Comparison of ENCODE assay signal across 19 mouse cellular contexts in the genomic region with DNA sequence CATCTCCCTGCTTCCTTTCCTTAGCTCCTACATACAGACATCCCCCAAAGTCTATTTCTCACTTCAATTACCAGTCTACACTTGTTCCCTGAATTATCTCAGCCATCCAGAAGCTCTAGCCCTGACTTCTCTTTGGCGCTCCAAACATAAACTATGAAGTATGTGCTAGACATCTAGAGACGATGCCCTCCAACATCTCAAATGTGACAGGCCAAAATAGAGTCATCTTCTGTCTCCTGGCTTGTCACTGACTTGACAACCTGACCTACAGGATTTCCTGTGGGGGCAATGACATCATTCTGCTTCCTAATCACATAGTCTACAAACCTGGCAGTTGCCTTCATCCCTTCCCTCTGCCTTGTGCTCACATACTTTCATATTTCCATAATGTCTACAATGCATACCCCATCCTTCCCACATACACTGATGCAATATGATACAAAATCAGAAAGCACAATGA.
DNase-seq lines count a peak whose midpoint lies in the region; ATAC-seq lines count a peak whose summit lies in the region.
"Had no signal": no experiment of that assay in that cellular context is flagged by ENCODE, and none has a peak within 500 bp of the region (broad histone marks: within the 10 kb centered on the region; RNA-seq: fewer than 3 reads in every experiment).

No protein-coding gene starts in this region.

- peak; percentile 37 for DNase-seq in 416B (ENCODE audit: low read depth)
- peak; percentile 58 for DNase-seq in CD4-positive, CD25-positive, alpha-beta regulatory T cell, adult 2 months (ENCODE audit: low read depth, low spot score)
- DNase-seq in c-Kit-positive CD71-negative TER-119-negative erythroid progenitor cells, embryonic 14.5 days (ENCODE audit: low read depth), result peak; percentile 32
- no peak for DNase-seq in layer of hippocampus, adult 9-10 months (ENCODE audit: low spot score)
- DNase-seq in kidney, postnatal 25 days, result no peak
- DNase-seq in ovary, postnatal 36 days (ENCODE audit: low spot score), result no peak
- DNase-seq: adrenal gland, adult 2 months; cerebellum, adult 8-10 months; cerebellum, postnatal 36 days; gastrocnemius, postnatal 36 days; heart, postnatal 36 days; lung, embryonic 14.5 days; lung, postnatal 36 days; thymus, adult 2 months had no signal

- 0 out of 2 replicates have a peak, but pooled peaks have one; percentile 28 for ATAC-seq in monocyte, adult 5-6 weeks (replicated peaks; ENCODE audit: insufficient number of reproducible peaks, low FRiP score, low TSS enrichment, poor library complexity, severe bottlenecking)
- ATAC-seq: forebrain, embryonic 16.5 days; intestine, embryonic 15.5 days; liver, embryonic 12.5 days; midbrain, embryonic 15.5 days had no signal

Comparison
In these comparisons a context has a peak if more than half of its experiments do, and no peak if none do; other contexts are left out.
1. DNase-seq: peak in 416B (single experiment), CD4-positive, CD25-positive, alpha-beta regulatory T cell, adult 2 months (single experiment) and c-Kit-positive CD71-negative TER-119-negative erythroid progenitor cells, embryonic 14.5 days (single experiment); none in layer of hippocampus, adult 9-10 months (single experiment), kidney, postnatal 25 days (0 of 2) and ovary, postnatal 36 days (single experiment).